Mouse (Mus musculus) left cerebral cortex, postnatal 10 days (tissue): ENCODE measurements around the gene Abcc1. TPM values are rescaled to one million over a fixed set of nuclear protein-coding genes. Genes with fewer than 3 reads are reported as not detected.

Experiments
- DNase-seq, 2 experiments: peaks; one replicate each; pipeline ENCODE4 v3.0.0; 2021 to 2022; ENCODE audit warnings: low spot score in 2 of 2, mixed read lengths in 1 of 2; ENCODE audit errors: extremely low spot score in 1 of 2
- intact Hi-C: fragments of 180-260 bp; cut with DNase I; formaldehyde crosslinking; loops from one replicate; pipeline ENCODE4 v1.15.1; 2025
- total RNA-seq, 2 experiments: library from RNA; stranded (reverse); gene quantifications; 2 replicates each; pipeline ENCODE4 v1.2.3; 2021

Abcc1 gene
- total RNA-seq, 2 experiments from 2014 or later = 17.3 to 19.6 TPM

DNA sequence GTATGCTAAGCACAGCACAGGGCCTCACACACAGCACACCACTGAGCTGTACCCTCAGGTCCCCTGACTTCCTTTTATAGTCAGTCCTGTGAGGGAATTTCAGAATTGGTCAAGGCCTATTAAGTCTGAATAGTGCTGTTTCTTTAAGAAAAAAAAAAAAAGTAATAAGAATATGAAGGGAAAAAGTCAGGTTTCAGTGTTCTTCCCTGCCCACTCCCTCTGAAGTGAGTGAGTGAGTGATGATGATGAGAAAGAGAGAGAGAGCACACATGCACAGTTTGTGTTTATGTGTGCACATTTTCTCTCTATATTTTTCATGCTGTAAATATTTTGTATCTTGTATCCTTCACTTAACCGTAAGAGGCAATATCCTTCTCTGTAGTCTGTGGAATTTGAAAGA, 11.0 kb downstream of the Abcc1 start:
- no peak for DNase-seq
- intact Hi-C loops = no loop called here

- no peak for DNase-seq
- intact Hi-C loops = no loop called here
Measured at GRCm38 (mm10) chr16:14372817-14373301, 11.5 kb downstream of the Abcc1 start.

GRCm38 (mm10) chr16:14375942-14376341, 14.6 kb downstream of the Abcc1 start:
- intact Hi-C loops = no loop called here

DNA sequence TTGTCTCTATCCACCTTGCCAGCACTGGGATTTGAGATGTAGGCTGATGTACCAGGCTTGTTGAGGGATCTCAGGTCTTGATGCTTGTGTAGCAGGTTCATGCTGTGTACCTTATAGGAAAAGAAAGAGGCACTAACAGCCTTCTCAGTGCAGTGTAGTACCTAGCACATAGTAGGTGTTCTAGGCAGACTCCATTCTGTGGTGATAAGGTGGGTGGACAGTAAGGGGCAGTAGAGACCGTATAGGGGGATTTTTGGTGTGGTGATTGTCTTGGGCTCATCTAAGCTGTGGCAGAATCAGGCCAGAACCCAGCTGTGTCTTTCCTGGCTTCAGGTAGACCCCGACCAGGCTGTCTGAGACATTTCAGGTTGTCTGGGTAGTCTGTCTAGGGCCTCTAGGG, 15.0 kb downstream of the Abcc1 start:
- no peak for DNase-seq
- intact Hi-C loops = no loop called here

More at GRCm38 (mm10) chr16:14375942-14376341, 14.6 kb downstream of the Abcc1 start:
- DNase-seq = no peak

DNA sequence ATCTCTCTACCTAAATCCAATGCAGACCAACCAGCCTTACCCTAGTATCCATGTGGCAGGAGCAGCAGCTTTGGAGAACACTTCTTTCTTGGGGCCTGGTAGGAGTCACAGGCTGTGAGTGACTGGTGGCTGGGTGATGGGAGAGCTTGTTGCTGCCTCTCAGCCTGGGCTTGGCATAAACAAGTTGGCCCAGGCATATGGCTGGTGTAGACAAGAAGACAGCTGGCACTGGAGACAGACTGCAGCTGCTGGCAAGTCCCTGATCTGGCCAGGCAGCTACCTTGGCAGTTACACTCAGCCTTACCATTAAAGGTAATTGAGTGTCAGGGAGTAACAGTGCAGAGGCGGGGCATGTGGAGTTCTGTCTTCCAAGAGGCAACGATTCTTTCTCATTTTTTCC, 16.0 kb downstream of the Abcc1 start:
- intact Hi-C loops = no loop called here
- peak; percentile 26 to 46 for DNase-seq

GRCm38 (mm10) chr16:14378654-14379053, 17.3 kb downstream of the Abcc1 start:
- intact Hi-C loops = no loop called here

GRCm38 (mm10) chr16:14379888-14380287, 18.5 kb downstream of the Abcc1 start:
- no peak for DNase-seq
- intact Hi-C loops = no loop called here

More at GRCm38 (mm10) chr16:14378654-14379053, 17.3 kb downstream of the Abcc1 start:
- DNase-seq = no peak

GRCm38 (mm10) chr16:14381061-14381665, 19.8 kb downstream of the Abcc1 start:
- intact Hi-C loops = no loop called here
- no peak for DNase-seq

DNA sequence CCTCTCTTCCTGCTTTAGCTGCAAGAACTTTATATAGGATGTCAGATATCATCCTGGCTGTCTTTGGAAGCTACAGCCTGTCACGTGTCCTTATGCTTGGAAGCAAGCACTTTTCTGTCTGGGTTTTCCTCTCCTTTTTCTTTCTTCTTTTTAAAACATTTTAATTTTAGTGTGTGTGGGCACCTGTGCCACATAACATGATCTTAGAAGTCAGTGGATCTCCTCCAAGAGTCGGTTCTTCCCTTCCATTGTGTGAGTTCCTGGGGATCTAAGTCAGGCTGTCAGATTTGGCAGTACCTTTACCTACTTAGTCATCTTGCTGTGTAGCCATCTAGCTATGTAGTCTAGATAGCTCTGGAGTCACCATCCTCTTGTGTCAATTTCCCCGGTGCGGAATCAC, 37.9 kb downstream of the Abcc1 start:
- no peak for DNase-seq
- intact Hi-C loops = no loop called here

DNA sequence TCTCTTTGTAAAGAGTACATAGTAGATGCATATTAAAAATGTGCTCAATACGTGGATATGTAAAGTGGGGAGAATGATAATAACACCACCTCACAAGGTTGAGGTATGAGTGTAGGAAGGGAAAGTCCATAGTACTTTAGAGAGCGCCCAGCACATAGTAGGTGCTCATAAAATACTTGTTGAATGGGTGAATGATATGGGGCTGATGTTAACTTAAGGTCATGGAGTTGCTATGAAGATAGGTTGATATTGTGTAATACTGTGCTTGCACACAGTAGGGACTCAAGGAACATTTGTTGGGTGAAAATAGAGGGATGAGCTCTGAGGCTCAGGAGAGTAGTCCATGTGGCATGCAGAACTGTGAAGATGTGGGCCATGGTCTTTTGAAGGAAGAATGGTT, 42.1 kb downstream of the Abcc1 start:
- intact Hi-C loops = no loop called here
- no peak for DNase-seq

DNA sequence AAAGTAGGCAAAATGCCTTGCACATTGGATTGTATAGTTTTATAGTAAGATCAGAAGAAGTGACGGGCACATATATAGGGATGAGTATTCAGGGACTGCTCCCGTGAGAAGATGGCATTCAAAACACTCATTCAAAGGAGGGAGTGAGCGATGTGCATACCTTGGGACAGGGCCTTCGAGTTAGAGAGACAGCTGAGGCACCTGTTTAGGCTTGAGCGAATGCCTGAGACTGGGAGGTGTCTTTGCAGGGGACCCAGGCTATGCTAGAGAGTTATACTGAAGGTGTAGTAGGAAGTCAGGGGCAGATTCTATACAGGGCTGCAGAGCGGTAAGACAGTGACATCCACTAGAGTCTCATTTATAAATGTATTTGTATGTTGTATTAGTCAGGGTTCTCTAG, 44.3 kb downstream of the Abcc1 start:
- DNase-seq = no peak
- intact Hi-C loops = no loop called here

DNA sequence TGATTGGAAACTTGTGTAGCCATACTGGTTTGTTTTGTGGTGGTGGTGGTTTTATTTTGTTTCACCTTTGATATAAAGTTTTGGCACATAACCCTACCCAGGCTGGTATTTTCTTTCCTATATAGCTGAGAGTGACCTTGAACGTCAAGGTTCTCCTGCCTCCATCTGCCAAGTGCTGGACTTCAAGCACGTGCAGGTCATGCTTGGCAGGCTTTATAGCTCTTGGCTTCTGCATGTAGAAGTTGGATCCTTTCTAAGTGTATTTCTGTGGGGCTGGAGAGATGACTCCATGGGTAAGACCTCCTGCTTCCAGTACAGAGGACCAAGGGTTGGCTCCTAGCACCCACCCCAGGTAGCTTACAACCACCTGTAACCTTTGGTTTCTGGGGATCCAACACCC, 47.8 kb downstream of the Abcc1 start:
- DNase-seq = no peak
- intact Hi-C loops = no loop called here

DNA sequence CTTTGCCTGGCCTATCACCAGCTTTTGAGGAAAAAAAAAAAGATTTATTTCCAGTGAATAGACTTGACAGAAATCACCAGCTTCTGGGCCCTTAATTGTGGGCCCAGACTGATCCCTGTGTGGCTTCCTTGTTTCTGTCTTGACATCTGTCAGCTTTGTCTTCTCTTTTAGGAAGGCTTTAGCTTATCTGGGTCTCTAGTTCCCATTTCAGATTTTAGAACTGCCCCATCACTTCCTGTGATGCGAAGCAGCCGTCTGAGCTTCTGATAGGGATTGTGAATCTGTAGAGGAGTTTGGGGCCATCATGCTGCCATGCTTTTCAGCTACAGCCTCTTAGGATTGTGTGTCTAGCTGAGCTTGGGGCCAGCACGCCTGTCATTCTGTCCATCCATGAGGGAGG, 48.4 kb downstream of the Abcc1 start:
- no peak for DNase-seq
- intact Hi-C loops = no loop called here

DNA sequence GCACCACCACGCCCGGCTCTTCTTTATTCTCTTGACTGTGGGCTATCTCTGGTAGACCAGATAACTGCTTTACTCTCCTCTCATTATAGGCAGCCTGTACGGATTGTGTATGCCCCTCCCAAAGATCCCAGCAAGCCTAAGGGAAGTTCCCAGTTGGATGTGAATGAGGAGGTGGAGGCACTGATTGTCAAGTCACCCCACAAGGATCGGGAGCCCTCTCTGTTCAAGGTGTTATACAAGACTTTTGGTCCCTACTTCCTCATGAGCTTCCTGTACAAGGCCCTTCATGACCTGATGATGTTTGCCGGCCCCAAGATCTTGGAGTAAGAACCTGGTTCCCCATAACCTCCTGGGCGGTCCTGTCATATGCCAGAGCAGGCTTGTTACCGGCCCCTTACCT, 49.3 kb downstream of the Abcc1 start:
- no peak for DNase-seq
- intact Hi-C loops = no loop called here

- intact Hi-C loops = no loop called here
- DNase-seq = no peak
Measured at GRCm38 (mm10) chr16:14411156-14411555, 49.8 kb downstream of the Abcc1 start.

- intact Hi-C loops = no loop called here
- no peak for DNase-seq
Measured at GRCm38 (mm10) chr16:14412551-14412950, 51.2 kb downstream of the Abcc1 start.

DNA sequence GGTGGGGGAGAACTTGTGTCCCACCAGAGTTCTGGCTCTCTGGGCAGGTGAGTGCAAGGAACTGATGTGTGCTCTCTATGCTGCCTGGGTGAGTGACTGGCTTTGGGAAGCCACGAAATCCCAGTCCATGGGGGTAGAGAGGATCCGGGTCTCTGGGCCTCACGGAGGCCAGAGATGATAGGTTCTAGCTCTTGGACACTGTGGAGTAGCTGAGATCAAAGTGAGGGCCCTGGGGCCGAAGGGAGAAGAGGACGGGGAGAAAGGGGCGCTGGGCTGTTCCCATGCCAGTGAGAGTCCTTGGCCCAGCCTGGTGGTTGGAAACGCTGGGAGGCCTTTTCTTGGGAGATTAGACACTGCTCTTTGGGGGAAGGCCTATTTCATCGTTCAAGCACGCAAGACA, 53.8 kb downstream of the Abcc1 start:
- intact Hi-C loops = no loop called here
- DNase-seq = no peak

DNA sequence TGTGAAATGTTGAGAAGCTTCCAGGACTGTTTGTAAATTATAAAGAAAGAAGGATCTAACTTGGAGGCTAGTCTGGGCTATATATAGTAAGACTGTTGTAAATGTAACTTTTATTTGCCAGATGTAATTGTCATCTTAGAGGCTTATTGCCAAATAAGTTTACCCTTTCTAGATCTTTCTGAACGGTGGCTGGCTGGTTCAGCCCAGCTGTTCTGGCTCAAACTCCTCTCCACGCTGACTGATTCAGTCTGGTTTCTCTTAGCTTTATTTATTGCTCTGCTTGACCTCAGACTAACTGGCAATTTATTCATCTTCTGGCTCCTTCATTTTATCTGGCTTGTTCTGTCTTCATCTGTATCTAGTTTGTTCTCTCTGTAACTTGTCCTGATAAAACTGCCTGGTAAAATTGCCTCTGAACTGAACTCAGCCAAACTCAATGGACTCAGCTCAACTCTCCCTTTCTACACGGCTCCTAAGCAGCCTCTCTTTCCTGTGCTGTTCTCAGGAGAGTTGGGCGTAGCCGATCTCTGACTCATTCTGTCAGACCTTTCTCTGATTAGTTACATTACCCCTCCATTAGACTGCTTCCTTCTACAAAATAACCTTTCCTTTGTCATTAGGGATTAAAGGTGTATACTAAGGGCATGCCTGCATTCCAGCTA, 55.7 kb downstream of the Abcc1 start:
- intact Hi-C loops = no loop called here
- no peak for DNase-seq

GRCm38 (mm10) chr16:14420496-14421132, 59.3 kb downstream of the Abcc1 start:
- intact Hi-C loops = no loop called here
- no peak for DNase-seq

GRCm38 (mm10) chr16:14422081-14422480, 60.7 kb downstream of the Abcc1 start:
- intact Hi-C loops = no loop called here
- no peak for DNase-seq
